Mouse (Mus musculus) hindbrain, embryonic 15.5 days (tissue): ENCODE results near the gene Acpp. TPM values are rescaled to one million over a fixed set of nuclear protein-coding genes. Genes with fewer than 3 reads are reported as not detected.

Experiments used
- ATAC-seq: fragments of 200-750 bp; cut with Nextera tagmentation; 2 replicates; pipeline ENCODE4 v1.8.0; 2017; ENCODE audit warnings: low read depth, moderate number of reproducible peaks, moderate TSS enrichment; ENCODE audit not compliant: low FRiP score
- H3K27ac ChIP-seq: fragments of 300-500 bp; sonication (generic); replicated peaks from 2 replicates; pipeline ENCODE4 v1.5.1; 2015; ENCODE audit warnings: mild to moderate bottlenecking, inconsistent platforms
- H3K27me3 ChIP-seq: fragments of 300-500 bp; sonication (generic); 2 replicates; pipeline ENCODE4 v1.6.1; 2015; ENCODE audit warnings: control low read depth, inconsistent platforms
- H3K36me3 ChIP-seq: fragments of 300-500 bp; sonication (generic); 2 replicates; pipeline ENCODE4 v1.6.1; 2015; ENCODE audit warnings: control low read depth, inconsistent platforms
- H3K4me1 ChIP-seq: fragments of 300-500 bp; sonication (generic); replicated peaks from 2 replicates; pipeline ENCODE4 v1.6.1; 2015; ENCODE audit warnings: control low read depth, inconsistent platforms
- H3K4me2 ChIP-seq: fragments of 300-500 bp; sonication (generic); 2 replicates; pipeline ENCODE4 v1.6.1; 2015; ENCODE audit warnings: moderate library complexity, mild to moderate bottlenecking, inconsistent platforms
- H3K4me3 ChIP-seq: fragments of 300-500 bp; sonication (generic); 2 replicates; pipeline ENCODE4 v1.5.1; 2015; ENCODE audit warnings: mild to moderate bottlenecking, inconsistent platforms
- H3K9ac ChIP-seq: fragments of 300-500 bp; sonication (generic); 2 replicates; pipeline ENCODE4 v1.6.1; 2015; ENCODE audit warnings: inconsistent platforms
- H3K9me3 ChIP-seq: fragments of 300-500 bp; sonication (generic); 2 replicates; pipeline ENCODE4 v1.6.1; 2016; ENCODE audit warnings: control low read depth, inconsistent platforms
- WGBS: fragments of 180-500 bp; shearing (Covaris S2); methylation state at CpG from one replicate; pipeline ENCODE4 v1.1.7; 2015; 5-methylcytosine and 5-hydroxymethylcytosine counted together
- polyA plus RNA-seq: library from polyadenylated mRNA; unstranded; fragments of >200 nt; fragmentation: Nextera tagmentation; extraction: Ambion mirVana; gene quantifications from 2 replicates; pipeline ENCODE4 v1.2.1, GENCODE M21; 2015

Gene Acpp
- polyA plus RNA-seq, 1 experiment from 2014 or later = 0.18 TPM

- H3K4me3 ChIP-seq = no peak overlapping the region
- H3K36me3 ChIP-seq = peaks cover 19% of the 10 kb centered on the region
- H3K4me2 ChIP-seq = no peak overlapping the region
- no peak overlapping the region for H3K27ac ChIP-seq
- no peak for ATAC-seq
- H3K9ac ChIP-seq = no peak overlapping the region
- 91% methylated on average over 8 of the region's 8 CpGs for WGBS
- H3K4me1 ChIP-seq = no peaks in the 10 kb centered on the region
- H3K27me3 ChIP-seq = no peaks in the 10 kb centered on the region
- no peaks in the 10 kb centered on the region for H3K9me3 ChIP-seq
Observed at GRCm38 (mm10) chr9:104239076-104239475, 98.5 kb downstream of the Acpp start.

Other genes starting within 250 kb of the Acpp start
- gene Ackr4, start 210.8 kb downstream of the Acpp start, polyA plus RNA-seq = 1.4 and 1.6 TPM in 2 replicates
- gene Dnajc13, start 74.8 kb downstream of the Acpp start, polyA plus RNA-seq = 17.7 and 22.6 TPM in 2 replicates
- gene Cpne4, start 209.5 kb upstream of the Acpp start, polyA plus RNA-seq = 13.9 and 15.2 TPM in 2 replicates